ENCODE assay signal across 9 mouse cellular contexts in the genomic region with DNA sequence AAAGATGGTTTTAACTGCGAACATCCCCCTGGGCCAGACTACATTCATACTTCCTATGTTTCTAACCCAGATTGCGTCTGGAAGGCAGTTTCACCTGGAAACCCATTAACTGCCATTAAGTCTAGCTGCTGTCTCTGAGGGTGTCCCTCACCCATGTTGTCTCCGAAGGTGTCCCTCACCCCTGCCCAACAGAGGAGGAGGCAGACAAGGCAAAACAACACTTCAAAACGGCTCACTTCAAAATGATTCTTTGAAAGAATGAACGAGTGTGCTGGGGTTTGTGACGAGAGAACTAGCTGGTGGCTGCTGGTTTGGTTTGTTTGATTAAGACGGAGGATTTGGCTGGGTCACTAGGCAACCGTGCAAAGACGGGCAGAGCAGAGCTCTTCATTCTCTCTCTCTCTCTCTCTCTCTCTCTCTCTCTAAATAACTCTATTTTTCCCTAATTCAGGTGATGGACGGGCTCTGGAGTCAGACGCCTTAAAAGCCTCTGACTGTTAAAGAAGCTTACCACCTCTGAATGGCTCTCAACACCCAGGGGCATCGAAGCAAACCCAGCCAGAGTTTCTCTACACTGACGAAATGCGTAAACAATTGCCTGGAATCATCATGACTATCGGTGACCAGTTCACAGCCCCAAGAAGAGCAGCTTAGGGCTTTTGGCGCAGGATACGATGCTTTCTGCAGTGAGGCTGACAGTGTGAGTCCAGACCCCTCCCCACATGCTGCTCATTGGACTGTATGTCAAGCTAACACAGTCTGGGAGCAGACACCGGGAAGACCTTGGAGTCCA. TPM values are rescaled to one million over a fixed set of nuclear protein-coding genes. Genes with fewer than 3 reads are reported as not detected.
DNase-seq lines count a peak whose midpoint lies in the region; ATAC-seq and TF ChIP-seq lines count a peak whose summit lies in the region.
"Had no signal": no experiment of that assay in that cellular context is flagged by ENCODE, and none has a peak within 500 bp of the region (broad histone marks: within the 10 kb centered on the region; RNA-seq: fewer than 3 reads in every experiment).

No protein-coding gene starts in this region.

- DNase-seq in lung, postnatal 14 days: no peak
- no peak for DNase-seq in stomach, postnatal 0 days (ENCODE audit: low spot score)
- no peak for DNase-seq in left cerebral cortex, postnatal 36 days (ENCODE audit: low spot score in 2 of 2)
- DNase-seq in layer of hippocampus, adult 8-10 months (ENCODE audit: low spot score in 2 of 2): no peak
- DNase-seq: heart, adult 2 months; lung, postnatal 10 days had no signal

- ATAC-seq in lung, embryonic 16.5 days (ENCODE audit: low read depth): no peak
- ATAC-seq in forebrain, embryonic 15.5 days (replicated peaks): no peak
- ATAC-seq in midbrain, embryonic 12.5 days (ENCODE audit: low FRiP score, low read depth): no peak
- ATAC-seq in stomach, postnatal 0 days (ENCODE audit: low FRiP score, low TSS enrichment): no peak

- H3K9ac ChIP-seq in lung, embryonic 16.5 days (ENCODE audit: low read length): peak overlapping the region; percentile 7; the same call in 1 of the 2 replicates
- no peak overlapping the region for H3K9ac ChIP-seq in forebrain, embryonic 15.5 days (replicated peaks)
- H3K9ac ChIP-seq in midbrain, embryonic 12.5 days (replicated peaks): no peak overlapping the region; the same call in none of the 2 replicates
- H3K9ac ChIP-seq in stomach, postnatal 0 days (ENCODE audit: low read length): no peak overlapping the region

- TF ChIP-seq EP300 in stomach, postnatal 0 days (optimal IDR thresholded peaks at IDR 0.05): no peak

- H3K4me2 ChIP-seq in lung, embryonic 16.5 days (ENCODE audit: low read depth, low read length): peak overlapping the region; percentile 26; the same call in 1 of the 2 replicates
- 0 out of 2 replicates have a peak overlapping the region, but pooled peaks have one; percentile 3 for H3K4me2 ChIP-seq in forebrain, embryonic 15.5 days (replicated peaks)
- peak overlapping the region; percentile 40 for H3K4me2 ChIP-seq in midbrain, embryonic 12.5 days (replicated peaks)
- 0 out of 2 replicates have a peak overlapping the region, but pooled peaks have one; percentile 23 for H3K4me2 ChIP-seq in stomach, postnatal 0 days (replicated peaks; ENCODE audit: low read depth)

- H3K36me3 ChIP-seq in lung, embryonic 16.5 days (ENCODE audit: control insufficient read depth, insufficient read depth, low read length): no peaks in the 10 kb centered on the region
- no peaks in the 10 kb centered on the region for H3K36me3 ChIP-seq in forebrain, embryonic 15.5 days
- no peaks in the 10 kb centered on the region for H3K36me3 ChIP-seq in midbrain, embryonic 12.5 days
- H3K36me3 ChIP-seq in stomach, postnatal 0 days (ENCODE audit: control insufficient read depth, insufficient read depth, low read length): no peaks in the 10 kb centered on the region

- peaks cover 29% of the 10 kb centered on the region for H3K4me1 ChIP-seq in lung, embryonic 16.5 days (replicated peaks; ENCODE audit: control insufficient read depth, insufficient read depth, low read length)
- peaks cover 37% of the 10 kb centered on the region for H3K4me1 ChIP-seq in forebrain, embryonic 15.5 days
- H3K4me1 ChIP-seq in midbrain, embryonic 12.5 days: peaks cover 30% of the 10 kb centered on the region
- H3K4me1 ChIP-seq in stomach, postnatal 0 days (replicated peaks; ENCODE audit: control insufficient read depth, insufficient read depth): no peaks in the 10 kb centered on the region

- intact Hi-C loops in left cerebral cortex, postnatal 36 days (cut with DNase I): loop anchor here (5.0 kb wide), 1 partner anchor 288 kb away; no protein-coding TSS in a partner anchor

- no peak overlapping the region for H3K4me3 ChIP-seq in lung, embryonic 16.5 days (ENCODE audit: low read length)
- H3K4me3 ChIP-seq in forebrain, embryonic 15.5 days: no peak overlapping the region
- no peak overlapping the region for H3K4me3 ChIP-seq in midbrain, embryonic 12.5 days
- H3K4me3 ChIP-seq in stomach, postnatal 0 days (ENCODE audit: low read depth, low read length): no peak overlapping the region
- H3K4me3 ChIP-seq: heart, adult 2 months had no signal

- WGBS in lung, embryonic 16.5 days: 16% methylated on average over 18 of the region's 18 CpGs
- WGBS in forebrain, embryonic 15.5 days: 19% methylated on average over 18 of the region's 18 CpGs
- WGBS in midbrain, embryonic 12.5 days: 9% methylated on average over 18 of the region's 18 CpGs
- 20% methylated on average over 18 of the region's 18 CpGs for WGBS in stomach, postnatal 0 days

- no peaks in the 10 kb centered on the region for H3K9me3 ChIP-seq in lung, embryonic 16.5 days (ENCODE audit: control insufficient read depth, low read length)
- H3K9me3 ChIP-seq in forebrain, embryonic 15.5 days: no peaks in the 10 kb centered on the region
- H3K9me3 ChIP-seq in midbrain, embryonic 12.5 days: no peaks in the 10 kb centered on the region
- no peaks in the 10 kb centered on the region for H3K9me3 ChIP-seq in stomach, postnatal 0 days (ENCODE audit: control insufficient read depth, low read length)

- TF ChIP-seq CTCF in stomach, postnatal 0 days (IDR thresholded peaks at IDR 0.05; ENCODE audit: low read depth): no peak

- no peak overlapping the region for H3K27ac ChIP-seq in lung, embryonic 16.5 days (ENCODE audit: low read length)
- H3K27ac ChIP-seq in forebrain, embryonic 15.5 days (replicated peaks): no peak overlapping the region
- peak overlapping the region; percentile 58; the same call in 1 of the 2 replicates for H3K27ac ChIP-seq in midbrain, embryonic 12.5 days (replicated peaks)
- no peak overlapping the region for H3K27ac ChIP-seq in stomach, postnatal 0 days (replicated peaks)
- H3K27ac ChIP-seq: heart, adult 2 months had no signal

- H3K27me3 ChIP-seq in lung, embryonic 16.5 days (ENCODE audit: control insufficient read depth, insufficient read depth, low read depth, low read length): no peaks in the 10 kb centered on the region
- H3K27me3 ChIP-seq in forebrain, embryonic 15.5 days: peaks cover 6% of the 10 kb centered on the region; the same call in 1 of the 2 replicates
- H3K27me3 ChIP-seq in midbrain, embryonic 12.5 days: peaks cover 18% of the 10 kb centered on the region
- no peaks in the 10 kb centered on the region for H3K27me3 ChIP-seq in stomach, postnatal 0 days (ENCODE audit: control insufficient read depth, insufficient read depth, low read length)

RNA-seq across cellular contexts. Expression of a gene that starts 22.7 kb away (rescaled TPM):
- 3.7 and 5.4 TPM in 2 replicates for polyA plus RNA-seq in lung, embryonic 16.5 days (2015; fragmentation: Nextera tagmentation; extraction: Ambion mirVana)
- polyA plus RNA-seq in forebrain, embryonic 15.5 days (2015; fragmentation: Nextera tagmentation; extraction: Ambion mirVana): 2.0 TPM in 2 replicates
- 4.4 and 5.1 TPM in 2 replicates for polyA plus RNA-seq in midbrain, embryonic 12.5 days (2016; fragmentation: Nextera tagmentation; extraction: Ambion mirVana)
- 33.0 and 34.7 TPM in 2 replicates for polyA plus RNA-seq in stomach, postnatal 0 days (2015; fragmentation: Nextera tagmentation; extraction: Ambion mirVana)
- 10 to 100 TPM; 55.7 to 69.9 TPM for total RNA-seq in left cerebral cortex, postnatal 36 days (2021)
- total RNA-seq in layer of hippocampus, adult 8-10 months (2022): 100 to 1,000 TPM in 1 of 4 experiments, 10 to 100 TPM in 3; 80.7 to 107 (median 88.1) TPM
